Mouse (Mus musculus): ENCODE data around the gene Edn3.

The Edn3 gene

DNA sequence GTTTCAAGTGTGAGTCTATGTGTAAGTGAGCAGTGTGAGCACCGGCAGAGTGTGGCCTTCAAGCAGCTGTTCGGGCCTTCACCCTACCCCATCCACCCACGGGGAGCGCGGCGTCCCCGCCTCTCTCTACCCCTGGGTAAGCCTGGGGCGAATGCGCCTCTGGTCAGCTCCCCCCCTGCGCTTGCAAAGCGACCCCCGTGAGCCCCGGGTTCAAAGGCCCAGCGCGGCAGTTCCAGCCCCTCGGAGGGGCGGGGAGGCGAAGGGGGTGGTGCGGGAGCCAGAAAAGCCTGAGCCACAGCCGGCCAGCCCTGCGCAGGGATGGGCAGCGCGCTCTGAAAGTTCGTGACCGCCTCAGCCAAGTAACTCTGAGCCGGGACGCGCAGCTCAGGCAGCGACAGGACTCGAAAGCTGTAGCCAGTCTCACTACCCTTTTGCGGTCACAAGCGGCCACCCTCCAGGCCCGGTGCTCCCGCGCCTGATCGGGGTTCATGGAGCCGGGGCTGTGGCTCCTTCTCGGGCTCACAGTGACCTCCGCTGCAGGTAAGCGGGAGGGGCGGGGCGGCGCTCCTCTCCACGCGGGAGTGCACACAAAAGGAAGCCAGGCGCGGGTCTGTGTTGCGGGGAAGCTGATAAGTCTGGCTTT lies at the start of gene Edn3:
Edn3 (plus strand) TSS at position 141 of the 643 bp plus-strand sequence.
- DNase-seq = peak; percentile 7

DNA sequence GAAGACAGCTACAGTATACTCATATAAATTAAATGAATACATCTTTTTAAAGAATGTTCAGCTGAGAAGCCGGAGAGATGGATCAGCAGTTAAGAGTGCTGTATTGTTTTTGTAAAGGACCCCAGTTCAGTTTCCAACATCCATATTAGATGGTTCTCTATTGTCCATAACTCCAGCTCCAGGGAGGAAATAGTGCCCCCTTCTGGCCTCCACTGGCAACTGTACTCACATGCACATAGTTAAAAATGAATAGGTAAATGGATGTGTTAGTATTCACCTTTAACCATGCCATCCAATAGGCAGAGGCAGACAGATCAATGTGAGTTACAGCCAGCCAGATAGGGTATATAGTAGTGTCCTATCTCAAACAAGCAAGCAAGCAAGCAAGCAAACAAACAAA lies 48.4 kb upstream of the Edn3 start:
- peak; percentile 20 for DNase-seq

DNA sequence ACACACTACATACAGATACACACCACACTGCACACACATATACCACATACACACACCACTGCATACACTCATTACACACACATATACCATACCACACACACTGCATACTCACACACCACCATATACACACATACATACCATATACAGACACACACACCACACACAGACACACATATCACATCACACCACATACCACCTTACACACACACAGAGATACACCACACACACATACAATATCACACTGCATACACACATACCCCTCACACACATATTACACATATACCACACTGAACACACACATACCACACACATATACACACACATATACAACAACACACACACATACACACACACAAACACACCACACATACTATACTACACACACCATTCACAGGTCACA lies 44.5 kb upstream of the Edn3 start:
- DNase-seq = no peak

DNA sequence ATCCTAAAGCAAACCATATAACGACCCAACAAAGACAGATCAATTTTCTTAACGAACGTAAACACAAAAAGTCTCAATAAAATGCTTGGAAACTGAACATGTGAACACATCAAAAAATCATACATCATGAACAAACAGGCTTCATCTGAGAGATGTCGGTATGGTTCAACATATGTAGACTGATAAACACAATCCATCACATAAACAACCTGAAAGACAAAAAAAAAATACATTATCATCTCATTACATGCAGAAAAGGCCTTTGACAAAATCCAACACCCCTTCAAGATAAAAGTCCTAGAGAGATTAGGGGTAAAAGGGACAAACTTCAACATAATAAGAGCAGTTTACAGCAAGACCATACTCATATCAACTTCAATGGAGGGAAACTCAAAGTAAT lies 42.6 kb upstream of the Edn3 start:
- no peak for DNase-seq

DNA sequence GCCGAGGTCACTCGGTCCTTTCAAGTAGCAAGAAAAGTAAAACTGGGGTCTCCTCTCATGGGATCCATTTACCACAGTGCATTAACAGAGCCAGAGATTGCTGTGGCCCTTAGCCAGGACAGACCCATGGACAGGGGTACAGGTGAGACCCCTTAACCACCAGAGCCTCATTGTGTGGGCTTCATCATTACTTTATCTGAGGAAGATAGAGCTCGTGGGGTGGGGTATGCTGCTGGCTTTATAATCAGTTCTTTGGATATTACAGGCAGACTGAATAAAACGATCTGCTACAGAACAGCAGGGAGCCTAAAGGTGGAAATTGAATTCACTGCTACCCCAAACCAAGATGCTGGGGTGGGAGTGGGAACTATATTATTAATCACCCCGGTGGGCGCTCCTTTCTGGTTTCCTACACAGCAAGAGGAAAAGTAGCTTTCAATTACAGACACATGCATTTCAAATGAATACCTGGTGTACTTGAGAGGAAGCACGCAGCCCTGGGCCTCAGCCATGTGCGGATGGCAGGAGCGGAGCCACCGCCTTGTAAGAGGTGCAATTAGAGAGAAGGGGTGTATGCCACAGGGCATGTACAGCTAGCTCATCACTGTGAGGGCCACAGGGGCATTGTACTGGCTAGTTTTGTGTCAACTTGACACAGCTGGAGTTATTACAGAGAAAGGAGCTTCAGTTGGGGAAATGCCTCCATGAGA lies 33.1 kb upstream of the Edn3 start:
- no peak for DNase-seq

DNA sequence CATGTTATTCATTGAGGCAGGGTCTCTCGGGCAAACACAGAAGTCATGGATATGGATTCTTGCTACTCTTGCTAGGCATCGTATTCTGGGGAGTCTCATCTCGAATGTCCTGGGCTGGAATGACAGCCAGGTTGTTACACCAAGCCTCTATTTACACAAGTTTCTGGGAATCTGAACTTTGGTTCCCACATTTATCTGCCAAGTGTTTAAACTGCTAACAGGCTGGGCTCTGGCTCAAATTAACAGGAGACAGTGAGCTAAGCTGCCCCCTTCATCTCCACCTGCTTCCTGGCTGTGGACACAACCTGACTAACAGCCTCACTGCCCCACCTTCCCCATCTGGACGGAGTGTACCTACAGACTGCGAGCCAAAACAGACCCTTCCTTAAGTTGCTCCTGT lies 28.5 kb upstream of the Edn3 start:
- no peak for DNase-seq

DNA sequence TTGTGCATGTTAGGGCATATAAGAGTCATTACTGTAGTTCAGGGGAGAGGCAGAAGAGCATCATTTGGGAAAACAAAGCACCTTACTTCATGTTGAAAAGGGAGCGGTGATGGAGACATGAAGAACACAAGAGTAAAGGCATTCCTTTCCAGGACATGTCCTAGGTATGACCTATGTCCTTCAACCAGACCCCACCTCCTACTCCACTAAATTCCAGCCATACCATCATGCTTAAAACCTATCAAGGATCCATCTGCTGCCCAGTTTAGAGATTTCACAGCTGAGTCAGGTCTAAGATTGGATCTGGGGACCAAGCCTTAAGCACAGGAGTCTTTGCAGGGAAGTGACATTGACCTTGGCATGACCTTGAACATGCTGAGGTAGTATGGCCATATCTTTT lies 25.1 kb upstream of the Edn3 start:
- DNase-seq = no peak

DNA sequence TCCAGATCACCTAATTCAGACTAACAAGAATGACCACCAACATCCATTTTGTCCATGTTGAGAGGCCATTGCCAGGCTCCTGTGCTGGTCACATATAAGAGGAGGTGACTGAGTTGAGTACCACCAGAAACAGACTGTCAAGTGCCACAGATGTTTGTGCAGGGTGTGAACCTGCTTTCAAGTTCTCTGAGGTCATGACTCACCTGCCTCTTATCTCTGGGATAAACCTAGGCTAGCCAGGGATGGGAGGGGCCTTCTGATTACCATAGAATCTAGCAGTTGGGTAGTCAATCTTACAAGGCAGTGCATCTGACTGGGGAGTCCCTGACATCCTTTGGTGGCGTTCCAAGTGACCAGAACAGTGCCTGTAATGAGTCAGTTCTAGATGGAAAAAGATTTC lies 13.2 kb upstream of the Edn3 start:
- DNase-seq = no peak

DNA sequence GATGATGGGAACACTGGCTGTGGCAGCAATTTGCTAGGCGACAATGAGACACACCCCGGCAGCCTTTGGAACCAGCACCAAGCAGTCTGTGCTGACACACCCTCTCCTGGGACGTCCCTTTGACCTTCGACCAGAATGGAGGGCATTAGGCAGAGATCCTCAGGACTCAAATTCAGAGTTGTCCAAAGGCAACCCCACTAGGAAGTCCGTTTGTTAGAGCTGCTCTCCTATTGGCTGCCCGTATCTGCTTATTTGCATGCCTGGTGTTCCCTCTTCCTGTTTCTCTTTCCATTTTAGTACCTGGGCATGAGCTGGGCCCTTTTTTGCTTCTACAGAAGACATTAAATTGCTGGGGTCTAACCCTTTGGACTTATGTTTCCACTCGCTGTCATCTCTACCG lies 12.0 kb upstream of the Edn3 start:
- no peak for DNase-seq

DNA sequence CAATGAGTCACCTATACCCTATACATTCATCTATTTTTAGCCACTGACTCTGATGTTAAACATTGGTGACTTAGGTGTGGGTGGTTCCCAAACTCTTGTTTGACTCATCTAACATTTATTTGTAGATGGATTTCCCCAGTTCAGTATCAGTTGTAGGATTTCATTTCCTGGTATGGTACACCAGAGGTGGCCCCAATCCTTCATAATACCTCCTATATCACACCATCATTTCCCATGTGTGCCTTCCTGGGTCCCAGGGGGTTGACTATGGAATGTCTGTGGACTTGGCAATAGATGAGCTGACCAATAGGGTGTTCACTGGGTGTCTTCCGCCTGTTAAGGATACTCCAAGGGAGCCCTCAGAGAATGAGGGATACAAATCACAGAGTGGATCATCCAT lies 7.2 kb upstream of the Edn3 start:
- DNase-seq = no peak

DNA sequence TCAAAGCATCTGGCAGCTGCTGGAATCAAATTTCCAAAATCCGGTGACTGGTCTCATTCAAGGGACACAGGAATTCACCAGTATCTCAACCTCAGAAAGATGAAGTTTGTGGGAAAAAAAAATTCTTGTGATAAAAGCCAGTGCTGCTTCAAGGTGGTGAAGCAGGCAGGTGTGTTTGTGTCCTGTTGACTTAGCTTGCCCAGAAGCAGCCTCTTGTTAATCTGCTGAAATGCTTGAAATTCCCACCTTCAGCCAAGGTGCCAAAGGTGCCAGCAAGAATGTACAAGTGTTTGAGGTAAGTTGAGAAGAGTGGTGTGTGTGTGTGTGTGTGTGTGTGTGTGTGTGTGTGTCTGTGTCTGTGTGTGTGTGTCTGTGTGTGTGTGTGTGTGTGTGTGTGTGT lies 6.2 kb upstream of the Edn3 start:
- DNase-seq = no peak

DNA sequence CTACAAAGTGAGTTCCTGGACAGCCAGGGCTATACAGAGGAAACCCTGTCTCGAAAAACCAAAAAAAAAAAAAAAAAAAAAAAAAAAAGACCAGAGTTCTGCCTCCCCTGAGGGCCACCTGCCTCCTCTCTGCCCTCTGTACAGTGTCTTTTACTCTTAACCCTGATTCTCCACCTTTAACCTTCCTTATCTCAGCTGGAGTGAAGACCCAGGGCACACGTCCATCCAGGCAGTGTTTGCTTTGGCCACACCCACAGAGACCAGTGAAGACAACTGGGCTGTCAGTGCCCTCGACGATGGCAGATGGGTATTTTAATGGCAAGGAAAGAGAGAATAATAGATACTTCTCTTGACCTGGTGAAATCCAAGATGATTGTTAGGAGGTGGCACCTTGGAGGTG lies 1.2 kb upstream of the Edn3 start:
- DNase-seq = no peak

DNA sequence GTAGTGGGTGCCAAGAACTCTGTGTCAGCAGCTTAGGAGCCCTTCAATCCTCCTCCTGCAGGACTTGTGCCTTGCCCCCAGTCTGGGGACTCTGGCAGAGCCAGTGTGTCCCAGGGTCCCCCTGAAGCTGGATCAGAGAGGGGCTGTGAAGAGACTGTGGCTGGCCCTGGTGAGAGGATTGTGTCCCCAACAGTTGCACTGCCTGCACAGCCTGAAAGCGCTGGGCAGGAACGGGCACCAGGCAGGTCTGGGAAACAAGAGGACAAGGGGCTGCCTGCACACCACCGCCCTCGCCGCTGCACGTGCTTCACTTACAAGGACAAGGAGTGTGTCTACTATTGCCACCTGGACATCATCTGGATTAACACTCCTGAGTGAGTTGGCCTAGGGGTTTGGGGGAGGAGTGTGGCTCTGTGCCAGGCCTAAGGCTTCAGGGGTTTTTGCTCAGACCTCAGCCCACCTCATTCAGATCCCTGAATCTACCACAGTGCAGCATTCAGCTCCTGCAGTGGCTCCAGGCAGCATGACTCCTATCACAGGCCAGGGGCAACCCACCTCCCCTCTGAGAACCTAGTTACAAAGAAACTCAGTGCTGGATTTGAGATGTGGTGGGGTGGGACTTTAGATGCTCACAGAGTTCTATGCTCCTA lies 1.2 kb downstream of the Edn3 start:
- no peak for DNase-seq

DNA sequence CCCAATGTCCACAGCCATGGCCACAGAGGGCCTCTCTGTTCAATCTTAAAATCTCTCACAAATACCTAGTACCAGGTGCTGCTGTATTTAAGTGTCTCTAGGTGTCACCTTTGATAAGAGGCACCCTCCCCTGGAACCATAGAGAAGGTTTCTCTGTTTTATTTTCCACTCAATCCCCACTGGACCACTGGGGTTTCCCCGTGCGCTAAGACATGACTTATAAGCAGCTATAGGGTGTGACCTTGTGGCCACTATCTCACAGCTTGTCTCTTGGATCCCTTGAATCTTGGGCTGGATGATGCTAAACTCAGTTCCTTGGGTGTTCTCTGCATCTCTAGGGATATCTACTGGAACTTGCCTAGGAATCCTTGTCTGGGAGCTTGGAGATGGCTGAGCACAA lies 1.9 kb downstream of the Edn3 start:
- DNase-seq = no peak

DNA sequence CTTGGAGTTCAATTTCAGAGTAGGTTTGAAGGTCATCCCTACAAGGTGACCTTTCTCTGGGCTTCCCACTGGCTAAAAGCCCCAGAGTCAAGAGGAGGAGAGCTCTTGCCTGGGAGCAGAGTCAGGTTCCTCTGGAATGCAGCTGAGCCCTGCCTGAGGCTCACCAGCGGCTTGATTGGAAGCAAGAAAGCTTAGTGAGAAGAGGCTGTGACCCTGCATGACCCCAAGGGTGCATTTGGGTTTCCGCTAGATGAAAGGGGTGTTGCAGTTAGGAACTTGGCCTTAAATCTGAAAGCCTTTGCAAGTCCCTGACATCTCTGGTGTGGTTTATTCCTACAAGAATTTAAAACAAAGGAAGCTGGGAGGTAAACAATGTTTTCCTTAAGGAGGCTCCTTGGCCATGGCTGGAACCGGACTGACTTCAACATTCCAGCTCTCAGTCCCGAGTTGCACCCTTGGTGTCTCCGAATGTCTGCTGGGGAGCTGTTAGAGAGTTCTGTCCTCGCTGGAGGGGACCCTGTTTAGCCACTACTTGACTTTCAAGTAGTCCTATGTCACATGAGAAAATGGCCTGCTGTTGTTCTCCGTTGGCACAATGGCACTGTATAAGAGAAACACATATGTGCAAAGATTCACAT lies 8.6 kb downstream of the Edn3 start:
- DNase-seq = no peak

DNA sequence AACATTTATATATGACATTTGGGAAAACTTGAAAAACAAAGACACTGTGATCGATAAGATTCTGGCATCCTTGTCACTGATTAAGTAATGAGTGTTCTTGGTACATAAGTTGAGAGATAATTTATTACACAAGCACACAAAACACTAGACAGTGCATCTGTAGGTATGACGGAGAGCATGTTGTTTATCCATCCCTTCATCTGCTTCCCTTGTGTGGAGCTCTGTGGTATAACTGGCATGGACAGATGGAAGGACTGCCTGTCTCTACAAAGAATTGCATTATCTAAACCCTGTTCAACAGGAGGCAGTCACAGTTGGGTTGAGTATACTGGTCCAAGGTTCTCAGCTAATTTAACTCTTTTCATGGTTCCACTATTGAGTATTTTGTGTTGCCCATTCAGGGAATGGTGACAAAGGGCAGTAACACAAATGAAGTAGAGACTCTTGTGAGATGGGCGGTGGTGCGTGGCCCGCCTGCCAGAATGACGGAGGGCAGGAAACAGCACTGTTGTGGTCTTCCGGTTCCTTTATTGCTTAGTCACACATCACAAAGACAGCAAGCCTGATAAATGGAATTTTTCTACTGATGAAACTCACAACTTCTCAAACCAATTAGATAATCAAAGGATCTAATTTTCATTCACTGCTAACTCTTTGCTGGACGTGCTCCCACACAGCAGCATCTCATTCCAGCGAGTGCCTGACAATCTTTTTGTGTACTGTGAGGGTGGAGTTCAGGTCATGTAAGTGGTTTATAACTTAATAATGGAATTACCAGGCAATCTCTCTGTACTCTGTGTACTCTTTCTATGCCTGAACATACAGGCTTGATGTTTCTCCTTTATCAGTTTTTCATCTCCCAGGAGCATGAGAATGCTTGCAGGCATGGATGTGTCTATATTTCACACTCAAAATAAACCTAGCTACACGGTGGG lies 14.0 kb downstream of the Edn3 start:
- DNase-seq = no peak

DNA sequence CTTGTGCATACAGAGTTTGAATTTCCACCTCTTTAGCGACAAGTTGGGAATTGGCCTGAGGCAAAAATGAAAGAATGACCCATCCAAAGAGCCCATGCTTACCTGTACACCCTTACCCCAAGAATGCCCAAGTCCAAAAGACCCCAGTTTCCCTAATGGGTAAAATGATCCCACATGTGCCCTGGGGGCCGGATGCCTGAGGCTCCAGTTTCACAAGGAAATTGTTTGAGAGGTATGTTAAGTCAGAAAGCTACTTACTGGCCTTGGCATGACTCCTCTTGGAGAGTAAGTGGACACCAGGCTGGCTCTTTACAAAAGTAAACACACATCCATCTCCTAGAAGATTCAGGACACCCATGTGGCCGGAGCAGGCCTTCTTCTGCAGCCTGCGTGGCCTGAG lies 21.6 kb downstream of the Edn3 start:
- no peak for DNase-seq

DNA sequence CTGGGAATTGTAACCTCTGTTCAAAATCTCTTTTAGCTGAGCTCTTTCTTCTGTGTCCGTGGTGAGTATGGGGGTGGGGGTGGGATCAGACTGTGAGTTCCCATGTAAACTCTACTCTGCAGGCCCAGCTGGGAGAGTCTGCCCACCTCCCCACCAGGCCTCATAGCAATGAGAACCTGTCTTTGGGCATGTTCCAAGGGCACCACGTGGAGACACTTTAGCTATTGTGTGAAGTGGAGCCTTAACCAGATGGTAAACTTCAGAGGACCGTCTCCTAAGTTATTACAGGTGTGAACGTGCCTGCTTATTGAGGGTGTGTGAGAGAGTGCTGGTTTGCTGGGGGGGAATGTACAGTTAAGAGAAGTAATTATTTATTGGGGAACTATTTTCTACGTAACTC lies 22.5 kb downstream of the Edn3 start:
- DNase-seq = no peak

DNA sequence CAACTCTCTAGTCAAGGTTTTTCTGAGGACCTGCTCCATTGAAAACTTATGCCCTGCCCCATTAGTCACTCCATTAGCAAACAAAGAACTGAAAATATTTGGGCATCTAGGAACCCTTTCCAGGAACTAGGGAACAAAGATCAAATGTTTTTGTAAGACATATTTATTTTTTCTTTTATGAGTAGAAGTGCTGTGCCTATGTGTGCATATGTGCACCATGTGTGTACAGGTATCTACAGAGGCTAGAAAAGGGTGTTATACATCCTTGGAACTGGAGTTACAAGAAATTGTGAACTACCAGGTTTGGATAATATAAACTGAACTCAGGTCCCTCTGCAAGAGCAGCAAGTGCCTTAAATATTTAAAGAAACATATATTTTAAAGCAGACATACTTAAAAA lies 28.4 kb downstream of the Edn3 start:
- no peak for DNase-seq

DNA sequence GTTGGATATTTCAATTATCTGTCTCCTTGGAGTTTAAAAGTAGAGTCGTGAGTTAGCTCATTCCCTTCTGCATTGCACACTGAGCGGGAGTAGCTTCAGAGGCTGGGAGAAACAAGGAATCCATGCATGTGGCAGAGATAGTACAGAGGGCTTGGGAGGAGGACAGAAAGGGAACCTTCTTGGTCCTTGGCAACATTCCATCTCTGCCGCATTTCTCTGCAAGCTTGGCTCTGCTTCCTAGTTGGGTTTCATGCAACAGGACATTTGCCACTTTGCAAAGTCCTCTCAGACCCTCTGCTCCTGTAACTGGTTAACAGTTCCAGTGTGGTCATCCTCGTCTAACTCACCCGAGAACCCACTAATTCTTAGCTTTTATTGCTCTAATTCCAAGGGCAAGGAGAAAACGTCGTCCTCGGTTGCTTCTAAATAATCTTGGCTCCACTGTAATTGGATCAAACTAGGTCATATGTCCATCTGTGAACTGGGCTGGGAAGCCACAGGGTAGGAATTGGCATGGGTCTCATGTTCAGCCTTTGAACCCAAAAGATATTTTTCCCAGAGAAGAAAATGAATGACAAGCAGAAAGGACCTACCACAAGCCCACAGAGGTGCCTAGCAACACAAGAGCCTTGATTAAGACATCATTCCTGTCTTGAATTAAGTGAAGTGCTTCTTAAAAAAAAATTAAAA lies 32.2 kb downstream of the Edn3 start:
- no peak for DNase-seq

DNA sequence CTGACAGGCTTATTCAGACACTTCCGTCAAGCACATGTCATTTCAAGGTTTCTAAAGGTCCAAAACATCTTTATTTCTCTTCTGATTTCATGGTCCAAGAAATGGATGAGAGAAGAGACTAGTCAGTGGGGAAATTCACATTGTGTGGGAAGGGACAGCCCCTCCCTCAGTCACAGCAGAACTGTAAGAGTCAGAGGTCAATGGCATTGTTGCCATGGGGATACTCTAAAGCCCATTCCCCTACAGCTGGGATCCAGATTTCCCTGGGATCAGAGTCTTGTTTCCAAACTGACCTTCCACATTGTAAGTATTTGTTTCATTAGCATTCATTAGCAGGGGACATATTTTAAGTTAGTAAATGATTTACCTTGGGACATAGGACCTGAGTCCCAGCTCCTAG lies 32.8 kb downstream of the Edn3 start:
- DNase-seq = no peak

DNA sequence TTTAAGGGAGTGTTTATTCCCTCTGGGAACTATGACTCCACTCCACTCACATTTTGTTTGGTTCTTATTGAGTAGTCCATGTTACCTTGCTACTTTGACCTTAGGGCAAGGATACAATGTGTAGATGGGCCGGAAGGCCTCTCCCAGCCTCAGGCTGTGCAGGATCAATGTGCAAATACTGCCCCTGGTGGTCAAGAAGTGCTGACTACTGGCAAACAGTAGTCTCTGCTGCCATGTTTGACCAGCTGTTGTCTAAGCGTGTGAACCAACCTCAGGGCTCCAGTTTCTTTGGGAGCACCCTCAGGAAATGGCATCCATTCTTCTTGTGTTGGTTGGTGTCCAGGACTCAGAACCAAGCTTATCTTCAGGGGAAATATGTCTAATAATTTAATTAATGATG lies 36.6 kb downstream of the Edn3 start:
- DNase-seq = no peak

All from thymus, postnatal 4 days (tissue).